Mouse (Mus musculus) liver, embryonic 16.5 days (tissue): ENCODE results near the gene Dpf3. TPM values are rescaled to one million over a fixed set of nuclear protein-coding genes. Genes with fewer than 3 reads are reported as not detected.

Experiments used
- ATAC-seq: fragments of 200-750 bp; cut with Nextera tagmentation; 2 replicates; pipeline ENCODE4 v1.8.0; 2017; ENCODE audit warnings: low read depth, mild to moderate bottlenecking, moderate number of reproducible peaks, moderate library complexity
- H3K27ac ChIP-seq: fragments of 300-500 bp; sonication (generic); 2 replicates; pipeline ENCODE4 v1.5.1; 2014; ENCODE audit warnings: mild to moderate bottlenecking, low read length
- H3K27me3 ChIP-seq: fragments of 300-500 bp; sonication (generic); 2 replicates; pipeline ENCODE4 v1.6.1; 2014; ENCODE audit warnings: low read depth, low read length, mixed read lengths; ENCODE audit not compliant: control insufficient read depth, insufficient read depth
- H3K36me3 ChIP-seq: fragments of 300-500 bp; sonication (generic); 2 replicates; pipeline ENCODE4 v1.6.1; 2014; ENCODE audit warnings: mild to moderate bottlenecking; ENCODE audit not compliant: control insufficient read depth, insufficient read depth
- H3K4me1 ChIP-seq: fragments of 300-500 bp; sonication (generic); 2 replicates; pipeline ENCODE4 v1.6.1; 2014; ENCODE audit warnings: low read depth, low read length, mixed read lengths; ENCODE audit not compliant: control insufficient read depth
- H3K4me2 ChIP-seq: fragments of 300-500 bp; sonication (generic); 2 replicates; pipeline ENCODE4 v1.6.1; 2014; ENCODE audit warnings: low read depth, low read length, mixed read lengths
- H3K4me3 ChIP-seq: fragments of 300-500 bp; sonication (generic); 2 replicates; pipeline ENCODE4 v1.5.1; 2014; ENCODE audit warnings: low read depth, mild to moderate bottlenecking, low read length
- H3K9ac ChIP-seq: fragments of 300-500 bp; sonication (generic); 2 replicates; pipeline ENCODE4 v1.6.1; 2014; ENCODE audit warnings: low read depth, low read length
- H3K9me3 ChIP-seq: fragments of 300-500 bp; sonication (generic); replicated peaks from 2 replicates; pipeline ENCODE4 v1.6.1; 2016; ENCODE audit warnings: low read length; ENCODE audit not compliant: control insufficient read depth
- WGBS: fragments of 180-500 bp; shearing (Covaris S2); extraction: QIAGEN DNeasy Blood & Tissue Kit; methylation state at CpG from one replicate; pipeline ENCODE4 v1.1.7; 2014; ENCODE audit not compliant: insufficient replicate concordance; 5-methylcytosine and 5-hydroxymethylcytosine counted together
- polyA plus RNA-seq: library from polyadenylated mRNA; unstranded; fragments of >200 nt; fragmentation: Nextera tagmentation; extraction: Ambion mirVana; gene quantifications from 2 replicates; pipeline ENCODE4 v1.2.1, GENCODE M21; 2015

Dpf3 gene
- polyA plus RNA-seq, 1 experiment from 2014 or later, result 7.1 TPM

- ATAC-seq, result no peak
- WGBS, result 64% methylated on average over 7 of the region's 7 CpGs
- H3K4me1 ChIP-seq, result no peaks in the 10 kb centered on the region; the same call in 1 of the 2 replicates
- H3K9ac ChIP-seq, result no peak overlapping the region
- no peak overlapping the region for H3K27ac ChIP-seq
- no peak overlapping the region for H3K4me3 ChIP-seq
- no peaks in the 10 kb centered on the region for H3K27me3 ChIP-seq
- H3K36me3 ChIP-seq, result no peaks in the 10 kb centered on the region
- no peaks in the 10 kb centered on the region for H3K9me3 ChIP-seq
- H3K4me2 ChIP-seq, result no peak overlapping the region
Observed at GRCm38 (mm10) chr12:83211146-83211822, 276.2 kb downstream of the Dpf3 start.

- Histone ChIP-seq H3K4me3 (no peak overlapping the region), H3K27ac (no peak overlapping the region), H3K4me2 (no peak overlapping the region), H3K4me1 (no peaks in the 10 kb centered on the region; the same call in 1 of the 2 replicates), H3K9ac (no peak overlapping the region), H3K27me3 (no peaks in the 10 kb centered on the region), H3K9me3 (no peaks in the 10 kb centered on the region), H3K36me3 (no peaks in the 10 kb centered on the region)
- ATAC-seq, result no peak
- WGBS, result 55% methylated on average over 3 of the region's 3 CpGs
Observed at GRCm38 (mm10) chr12:83210735-83211134, 276.8 kb downstream of the Dpf3 start.

GRCm38 (mm10) chr12:83210294-83210693 is 277.2 kb downstream of the Dpf3 start:
- no peaks in the 10 kb centered on the region for H3K27me3 ChIP-seq
- no peaks in the 10 kb centered on the region for H3K9me3 ChIP-seq
- no peak overlapping the region for H3K4me2 ChIP-seq
- no peak overlapping the region for H3K9ac ChIP-seq
- no peak overlapping the region for H3K4me3 ChIP-seq
- no peak overlapping the region for H3K27ac ChIP-seq
- ATAC-seq, result no peak
- no peaks in the 10 kb centered on the region for H3K36me3 ChIP-seq
- WGBS, result 61% methylated on average over 5 of the region's 5 CpGs
- H3K4me1 ChIP-seq, result no peaks in the 10 kb centered on the region; the same call in 1 of the 2 replicates

GRCm38 (mm10) chr12:83209461-83209860 is 278.1 kb downstream of the Dpf3 start:
- no peak overlapping the region for H3K9ac ChIP-seq
- no peak overlapping the region for H3K4me3 ChIP-seq
- no peaks in the 10 kb centered on the region; the same call in 1 of the 2 replicates for H3K4me1 ChIP-seq
- 36% methylated on average over 6 of the region's 6 CpGs for WGBS
- H3K36me3 ChIP-seq, result no peaks in the 10 kb centered on the region
- H3K4me2 ChIP-seq, result no peak overlapping the region
- no peak overlapping the region for H3K27ac ChIP-seq
- H3K27me3 ChIP-seq, result no peaks in the 10 kb centered on the region
- 0 out of 2 replicates have a peak, but pooled peaks have one; percentile 21 for ATAC-seq
- no peaks in the 10 kb centered on the region for H3K9me3 ChIP-seq

- no peaks in the 10 kb centered on the region for H3K27me3 ChIP-seq
- H3K4me2 ChIP-seq, result no peak overlapping the region
- no peak overlapping the region for H3K4me3 ChIP-seq
- H3K27ac ChIP-seq, result no peak overlapping the region
- no peak overlapping the region for H3K9ac ChIP-seq
- H3K36me3 ChIP-seq, result no peaks in the 10 kb centered on the region
- no peak for ATAC-seq
- WGBS, result 60% methylated on average over 6 of the region's 6 CpGs
- H3K4me1 ChIP-seq, result no peaks in the 10 kb centered on the region; the same call in 1 of the 2 replicates
- H3K9me3 ChIP-seq, result no peaks in the 10 kb centered on the region
Observed at GRCm38 (mm10) chr12:83208841-83209240, 278.7 kb downstream of the Dpf3 start.

- 52% methylated on average over 8 of the region's 8 CpGs for WGBS
- no peak for ATAC-seq
Observed at GRCm38 (mm10) chr12:83208011-83208410, 279.5 kb downstream of the Dpf3 start.

GRCm38 (mm10) chr12:83207481-83207880 is 280.0 kb downstream of the Dpf3 start:
- no peak overlapping the region for H3K27ac ChIP-seq
- H3K9me3 ChIP-seq, result no peaks in the 10 kb centered on the region
- WGBS, result 48% methylated on average over 5 of the region's 5 CpGs
- no peaks in the 10 kb centered on the region for H3K27me3 ChIP-seq
- no peaks in the 10 kb centered on the region; the same call in 1 of the 2 replicates for H3K4me1 ChIP-seq
- no peak for ATAC-seq
- H3K9ac ChIP-seq, result no peak overlapping the region
- H3K36me3 ChIP-seq, result no peaks in the 10 kb centered on the region
- no peak overlapping the region for H3K4me2 ChIP-seq
- H3K4me3 ChIP-seq, result no peak overlapping the region

More at GRCm38 (mm10) chr12:83208011-83208410, 279.5 kb downstream of the Dpf3 start:
- H3K36me3 ChIP-seq, result no peaks in the 10 kb centered on the region
- no peaks in the 10 kb centered on the region for H3K27me3 ChIP-seq
- no peak overlapping the region for H3K27ac ChIP-seq
- no peaks in the 10 kb centered on the region for H3K9me3 ChIP-seq
- no peaks in the 10 kb centered on the region; the same call in 1 of the 2 replicates for H3K4me1 ChIP-seq
- no peak overlapping the region for H3K4me3 ChIP-seq
- H3K9ac ChIP-seq, result no peak overlapping the region
- H3K4me2 ChIP-seq, result no peak overlapping the region

GRCm38 (mm10) chr12:83206866-83207265 is 280.6 kb downstream of the Dpf3 start:
- no peak overlapping the region for H3K9ac ChIP-seq
- H3K36me3 ChIP-seq, result no peaks in the 10 kb centered on the region
- 52% methylated on average over 6 of the region's 6 CpGs for WGBS
- no peak overlapping the region for H3K4me2 ChIP-seq
- H3K27ac ChIP-seq, result no peak overlapping the region
- H3K27me3 ChIP-seq, result no peaks in the 10 kb centered on the region
- no peaks in the 10 kb centered on the region; the same call in 1 of the 2 replicates for H3K4me1 ChIP-seq
- no peak for ATAC-seq
- H3K9me3 ChIP-seq, result no peaks in the 10 kb centered on the region
- H3K4me3 ChIP-seq, result no peak overlapping the region

- Histone ChIP-seq H3K9ac (no peak overlapping the region), H3K9me3 (no peaks in the 10 kb centered on the region), H3K4me1 (no peaks in the 10 kb centered on the region; the same call in 1 of the 2 replicates), H3K4me3 (no peak overlapping the region), H3K36me3 (no peaks in the 10 kb centered on the region), H3K4me2 (no peak overlapping the region), H3K27me3 (no peaks in the 10 kb centered on the region), H3K27ac (no peak overlapping the region)
- 54% methylated on average over 5 of the region's 5 CpGs for WGBS
- ATAC-seq, result peak; percentile 81
Observed at GRCm38 (mm10) chr12:83204361-83204760, 283.2 kb downstream of the Dpf3 start.
